Mouse (Mus musculus): ENCODE measurements around the gene Lpcat2.

- no peak for TF ChIP-seq CTCF (IDR thresholded peaks at IDR 0.05; ENCODE audit: control insufficient read depth, insufficient read depth, insufficient replicate concordance, low read depth, low read length)
- no peak for TF ChIP-seq POLR2A (IDR thresholded peaks at IDR 0.05; ENCODE audit: control insufficient read depth, low read depth, low read length)
Observed at GRCm38 (mm10) chr8:92849261-92849660, 5.9 kb upstream of the Lpcat2 start.

Data from testis, adult 2 months (tissue).